Mouse (Mus musculus): Measurements from ENCODE around the gene Fsip1. TPM values are rescaled to one million over a fixed set of nuclear protein-coding genes. Genes with fewer than 3 reads are reported as not detected.

The Fsip1 gene
- total and polyA plus RNA-seq, 2 experiments from 2014 or later = 3.7 to 5.7 TPM

DNA sequence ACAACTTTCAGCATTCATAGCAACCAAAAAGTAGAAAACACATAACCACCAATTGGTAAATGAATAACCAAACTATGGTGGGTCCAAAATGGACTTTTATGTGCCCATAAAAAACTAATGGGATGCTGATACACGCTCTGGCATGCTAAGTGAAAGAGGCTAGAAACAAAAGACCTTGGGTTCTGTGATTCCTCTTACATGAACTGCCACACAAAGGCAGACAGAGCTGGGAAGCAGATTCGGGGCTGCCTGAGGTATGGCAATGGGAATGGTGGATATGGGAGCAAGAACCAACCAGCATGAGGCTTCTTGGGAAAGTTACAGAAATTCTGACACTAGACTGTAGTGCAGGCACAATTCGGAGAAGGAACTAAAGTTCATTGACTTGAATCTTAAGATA is 25.7 kb upstream of the Fsip1 start:
- no peak overlapping the region for H3K27ac ChIP-seq (ENCODE audit: low read depth, low read length)
- H3K4me2 ChIP-seq (ENCODE audit: low read depth) = no peak overlapping the region
- H3K4me3 ChIP-seq (ENCODE audit: low read depth, low read length) = no peak overlapping the region
- H3K36me3 ChIP-seq (ENCODE audit: insufficient read depth) = no peaks in the 10 kb centered on the region
- H3K27me3 ChIP-seq (ENCODE audit: insufficient read depth, low read length) = no peaks in the 10 kb centered on the region
- ATAC-seq (no peak), DNase-seq (no peak)
- no peaks in the 10 kb centered on the region for H3K4me1 ChIP-seq (ENCODE audit: insufficient read depth)
- no peak for TF ChIP-seq CTCF (IDR thresholded peaks at IDR 0.05; ENCODE audit: low read depth)
- H3K9me3 ChIP-seq (ENCODE audit: low read length) = no peaks in the 10 kb centered on the region
- H3K9ac ChIP-seq = no peak overlapping the region
- WGBS = 73% methylated on average over 3 of the region's 3 CpGs

GRCm38 (mm10) chr2:118278249-118278648 is 21.5 kb upstream of the Fsip1 start:
- Histone ChIP-seq H3K27me3 (ENCODE audit: insufficient read depth, low read length) (no peaks in the 10 kb centered on the region), H3K9ac (no peak overlapping the region), H3K4me1 (ENCODE audit: insufficient read depth) (no peaks in the 10 kb centered on the region), H3K4me3 (ENCODE audit: low read depth, low read length) (no peak overlapping the region), H3K9me3 (ENCODE audit: low read length) (no peaks in the 10 kb centered on the region), H3K27ac (ENCODE audit: low read depth, low read length) (no peak overlapping the region), H3K36me3 (ENCODE audit: insufficient read depth) (no peaks in the 10 kb centered on the region), H3K4me2 (ENCODE audit: low read depth) (no peak overlapping the region)
- DNase-seq (no peak), ATAC-seq (no peak)
- WGBS = 82% methylated on average over 8 of the region's 8 CpGs
- no peak for TF ChIP-seq CTCF (IDR thresholded peaks at IDR 0.05; ENCODE audit: low read depth)

DNA sequence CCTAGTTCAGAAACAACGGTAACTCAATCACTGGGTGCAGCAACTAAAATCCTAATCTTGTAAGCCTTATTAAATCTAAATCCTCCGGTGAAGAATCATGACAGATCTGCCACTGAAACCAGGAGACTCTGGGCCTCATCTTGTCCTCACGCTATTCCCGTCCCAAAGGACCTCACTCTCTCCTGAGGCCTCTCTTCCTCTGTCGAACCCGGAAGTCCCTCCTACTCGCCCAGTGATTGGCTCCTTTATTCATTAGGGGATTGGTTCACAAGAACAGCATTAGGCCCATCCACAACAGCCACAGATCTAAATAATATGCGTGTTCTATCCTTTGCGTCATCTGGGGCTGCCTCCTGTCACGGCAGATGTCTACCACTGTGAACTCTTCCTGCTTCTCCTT is 14.8 kb upstream of the Fsip1 start:
- ATAC-seq (no peak), DNase-seq (no peak)
- Histone ChIP-seq H3K9ac (no peak overlapping the region), H3K9me3 (ENCODE audit: low read length) (no peaks in the 10 kb centered on the region), H3K36me3 (ENCODE audit: insufficient read depth) (no peaks in the 10 kb centered on the region), H3K27me3 (ENCODE audit: insufficient read depth, low read length) (no peaks in the 10 kb centered on the region), H3K27ac (ENCODE audit: low read depth, low read length) (no peak overlapping the region), H3K4me1 (ENCODE audit: insufficient read depth) (no peaks in the 10 kb centered on the region; the same call in 1 of the 2 replicates), H3K4me2 (ENCODE audit: low read depth) (no peak overlapping the region), H3K4me3 (ENCODE audit: low read depth, low read length) (no peak overlapping the region)
- WGBS = 85% methylated on average over 10 of the region's 10 CpGs
- no peak for TF ChIP-seq CTCF (IDR thresholded peaks at IDR 0.05; ENCODE audit: low read depth)

- Histone ChIP-seq H3K4me3 (ENCODE audit: low read depth, low read length) (no peak overlapping the region), H3K36me3 (ENCODE audit: insufficient read depth) (no peaks in the 10 kb centered on the region), H3K4me1 (ENCODE audit: insufficient read depth) (no peaks in the 10 kb centered on the region; the same call in 1 of the 2 replicates), H3K4me2 (ENCODE audit: low read depth) (peak overlapping the region; percentile 11; the same call in 1 of the 2 replicates), H3K27ac (ENCODE audit: low read depth, low read length) (no peak overlapping the region), H3K9ac (no peak overlapping the region), H3K27me3 (ENCODE audit: insufficient read depth, low read length) (no peaks in the 10 kb centered on the region), H3K9me3 (ENCODE audit: low read length) (no peaks in the 10 kb centered on the region)
- no peak for TF ChIP-seq CTCF (IDR thresholded peaks at IDR 0.05; ENCODE audit: low read depth)
- 40% methylated on average over 14 of the region's 14 CpGs for WGBS
- peak; percentile 27; the same call in 1 of the 2 replicates for ATAC-seq
- DNase-seq = peak; percentile 45
Observed at GRCm38 (mm10) chr2:118270213-118270612, 13.4 kb upstream of the Fsip1 start.

GRCm38 (mm10) chr2:118263914-118264201 is 7.1 kb upstream of the Fsip1 start:
- Histone ChIP-seq H3K9me3 (ENCODE audit: low read length) (no peaks in the 10 kb centered on the region), H3K27ac (ENCODE audit: low read depth, low read length) (no peak overlapping the region), H3K27me3 (ENCODE audit: insufficient read depth, low read length) (no peaks in the 10 kb centered on the region), H3K4me1 (ENCODE audit: insufficient read depth) (no peaks in the 10 kb centered on the region), H3K4me3 (ENCODE audit: low read depth, low read length) (no peak overlapping the region), H3K36me3 (ENCODE audit: insufficient read depth) (no peaks in the 10 kb centered on the region), H3K9ac (no peak overlapping the region), H3K4me2 (ENCODE audit: low read depth) (no peak overlapping the region)
- 53% methylated on average over 2 of the region's 2 CpGs for WGBS
- no peak for TF ChIP-seq CTCF (IDR thresholded peaks at IDR 0.05; ENCODE audit: low read depth)
- ATAC-seq = no peak
- DNase-seq = no peak

- Histone ChIP-seq H3K36me3 (ENCODE audit: insufficient read depth) (no peaks in the 10 kb centered on the region), H3K9ac (no peak overlapping the region), H3K4me1 (ENCODE audit: insufficient read depth) (no peaks in the 10 kb centered on the region), H3K4me2 (ENCODE audit: low read depth) (peak overlapping the region; percentile 19), H3K9me3 (ENCODE audit: low read length) (no peaks in the 10 kb centered on the region), H3K27ac (ENCODE audit: low read depth, low read length) (no peak overlapping the region), H3K27me3 (ENCODE audit: insufficient read depth, low read length) (no peaks in the 10 kb centered on the region), H3K4me3 (ENCODE audit: low read depth, low read length) (no peak overlapping the region)
- peak; percentile 85 for DNase-seq
- TF ChIP-seq CTCF (IDR thresholded peaks at IDR 0.05; ENCODE audit: low read depth) = peak; percentile 86
- WGBS = 18% methylated on average over 8 of the region's 8 CpGs
- ATAC-seq = peak; percentile 54
Observed at GRCm38 (mm10) chr2:118263151-118263913, 6.6 kb upstream of the Fsip1 start.

GRCm38 (mm10) chr2:118262673-118263072 is 5.9 kb upstream of the Fsip1 start:
- WGBS = 35% methylated on average over 8 of the region's 8 CpGs
- H3K9ac ChIP-seq = no peak overlapping the region
- no peak overlapping the region for H3K4me3 ChIP-seq (ENCODE audit: low read depth, low read length)
- no peak for TF ChIP-seq CTCF (IDR thresholded peaks at IDR 0.05; ENCODE audit: low read depth)
- peak overlapping the region; percentile 19 for H3K4me2 ChIP-seq (ENCODE audit: low read depth)
- H3K9me3 ChIP-seq (ENCODE audit: low read length) = no peaks in the 10 kb centered on the region
- H3K4me1 ChIP-seq (ENCODE audit: insufficient read depth) = no peaks in the 10 kb centered on the region
- H3K27me3 ChIP-seq (ENCODE audit: insufficient read depth, low read length) = no peaks in the 10 kb centered on the region
- H3K36me3 ChIP-seq (ENCODE audit: insufficient read depth) = no peaks in the 10 kb centered on the region
- ATAC-seq (peak; percentile 92), DNase-seq (peak; percentile 90)
- H3K27ac ChIP-seq (ENCODE audit: low read depth, low read length) = no peak overlapping the region

Measured in forebrain, postnatal 0 days (tissue).